Mouse (Mus musculus) E14TG2a.4 (cell line): Measurements from ENCODE around the gene Gart.

ENCODE experiments used
- CTCF ChIP-seq: conservative IDR thresholded peaks from 2 replicates; pipeline ENCODE4 v1.5.1; 2014; ENCODE audit warnings: low read length
- NANOG ChIP-seq: IDR thresholded peaks from 2 replicates; pipeline ENCODE4 v1.6.1; 2014; ENCODE audit warnings: borderline replicate concordance, low read length, mixed read lengths

DNA sequence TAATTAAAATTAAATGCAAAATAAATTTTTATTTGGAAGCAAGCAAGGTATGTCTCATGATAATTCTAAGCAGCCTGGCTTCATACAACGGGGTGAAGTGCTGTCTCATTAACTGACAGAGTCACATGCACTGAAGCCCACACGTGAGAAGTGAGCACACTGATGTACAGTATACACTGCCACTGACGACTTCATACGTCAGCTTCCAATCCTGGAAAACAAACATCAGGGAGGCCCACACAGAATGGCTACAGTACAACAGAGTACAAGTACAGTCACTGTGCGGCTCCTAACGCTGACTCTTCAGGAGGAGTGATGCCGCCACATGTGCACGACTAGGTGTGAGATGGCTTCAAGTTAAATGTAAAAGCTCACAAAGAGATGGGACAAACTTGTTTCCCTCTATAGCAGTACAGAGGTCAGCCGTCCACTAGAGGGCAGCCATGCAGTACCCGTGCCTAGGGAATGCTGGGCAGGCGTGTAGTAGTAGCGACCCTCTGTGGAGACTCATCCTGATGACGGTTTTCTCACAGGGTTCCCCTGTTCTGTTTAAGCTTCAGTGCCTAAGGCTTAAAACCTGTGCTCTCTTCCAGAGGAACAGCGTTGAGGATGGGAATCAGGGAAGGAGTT lies 47.8 kb upstream of the Gart start:
- TF ChIP-seq CTCF (peak; percentile 71), NANOG (no peak)
